Mouse (Mus musculus): ENCODE measurements around the gene Btaf1.

The Btaf1 gene

DNA sequence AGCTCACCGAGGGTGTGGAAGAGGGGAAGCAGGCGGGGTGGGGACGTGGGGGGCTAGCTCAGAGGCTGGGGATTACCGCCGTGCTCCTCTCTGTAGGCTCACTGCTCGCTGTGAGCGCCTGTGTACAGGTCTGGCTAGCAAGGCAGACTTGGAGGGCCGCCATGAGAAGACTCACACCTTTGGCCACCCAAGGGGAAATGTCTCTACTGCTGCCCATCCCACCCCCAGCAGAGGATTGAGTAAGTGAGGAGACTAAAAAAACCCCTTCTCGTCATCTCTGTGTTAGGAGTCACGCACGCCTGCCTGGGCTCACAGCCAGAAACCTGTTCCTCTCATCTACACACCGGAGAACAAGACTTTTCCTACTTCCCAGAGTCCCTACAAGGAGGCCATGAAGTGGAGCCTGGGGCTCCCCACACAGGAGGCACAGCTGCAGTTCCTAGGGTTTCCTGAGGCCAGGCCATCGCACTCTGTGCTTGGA is 100.0 kb downstream of the Btaf1 start:
- DNase-seq: no peak

DNA sequence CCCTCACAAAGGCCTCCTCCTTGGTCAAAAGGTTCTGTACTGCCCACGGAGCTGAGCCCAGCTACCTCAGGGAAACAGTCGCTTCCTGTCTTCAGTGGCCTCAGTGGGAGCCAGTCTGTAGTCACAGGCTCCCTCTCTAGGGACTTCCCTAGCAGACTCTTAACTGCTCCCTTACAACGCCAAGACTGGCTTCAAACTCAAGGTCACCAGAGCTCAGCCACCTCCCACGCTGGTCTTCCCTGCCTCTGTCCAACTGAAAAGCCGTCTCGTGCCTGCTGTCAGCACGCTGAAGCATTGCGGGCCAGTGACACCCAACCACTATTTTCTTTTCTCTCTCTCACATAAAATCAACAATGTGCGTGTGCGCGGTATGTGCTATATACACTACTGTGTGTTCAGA is 100.5 kb downstream of the Btaf1 start:
- DNase-seq: no peak

DNA sequence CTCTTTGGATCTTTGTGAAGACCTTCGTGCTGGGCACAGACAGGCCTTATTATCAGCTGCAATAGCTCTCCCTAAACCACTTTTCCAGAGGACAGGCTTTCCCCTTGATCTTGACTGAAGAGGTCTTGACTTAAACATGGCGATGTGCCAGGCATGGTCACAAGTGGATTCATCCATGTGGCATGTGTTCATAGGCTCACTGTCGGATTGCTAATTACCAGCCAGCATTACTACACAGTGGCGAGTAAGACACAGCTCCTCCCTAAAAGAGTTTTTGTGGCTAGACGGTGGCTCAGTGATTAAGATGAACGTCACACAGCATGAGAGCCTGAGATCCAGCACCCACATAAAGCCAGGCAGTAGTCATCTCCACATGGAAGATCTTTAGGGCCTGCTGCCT is 103.9 kb downstream of the Btaf1 start:
- DNase-seq: no peak

DNA sequence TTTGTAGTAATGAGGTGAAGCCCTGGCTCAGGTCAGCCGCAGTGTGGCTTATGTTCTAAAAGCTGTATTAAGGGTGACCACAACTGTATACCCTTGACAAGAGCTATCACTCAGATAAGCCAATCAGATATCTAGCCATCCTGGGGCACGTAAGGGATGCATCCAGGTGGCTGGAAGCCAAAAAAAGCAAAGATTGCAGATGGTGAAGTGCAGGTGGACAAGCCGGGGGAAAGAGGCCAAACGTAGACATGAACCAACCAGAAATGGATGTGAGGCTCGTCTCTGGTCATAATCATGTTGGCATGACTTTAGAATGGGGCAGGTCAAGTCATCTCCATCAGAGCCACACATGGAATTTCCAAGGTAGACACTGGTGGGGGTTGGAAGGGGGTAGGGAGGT is 105.6 kb downstream of the Btaf1 start:
- no peak for DNase-seq

DNA sequence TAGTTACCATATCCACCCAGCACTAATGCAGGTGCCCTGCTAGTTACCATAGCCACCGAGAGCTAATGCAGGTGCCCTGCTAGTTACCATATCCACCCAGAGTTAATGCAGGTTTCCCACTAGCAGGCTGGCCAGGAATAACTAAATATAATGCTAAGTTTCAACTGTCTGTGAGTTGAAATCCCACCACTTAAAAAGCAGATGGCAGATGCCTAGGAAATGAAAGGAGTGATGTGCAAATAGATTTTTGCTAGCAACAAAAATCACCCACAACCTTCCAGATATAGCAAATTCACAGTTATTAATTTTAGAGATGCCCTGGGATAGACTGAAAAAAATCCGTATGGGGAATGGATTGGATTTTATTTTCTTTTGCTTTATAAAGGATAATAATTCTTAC is 106.5 kb downstream of the Btaf1 start:
- DNase-seq: no peak

DNA sequence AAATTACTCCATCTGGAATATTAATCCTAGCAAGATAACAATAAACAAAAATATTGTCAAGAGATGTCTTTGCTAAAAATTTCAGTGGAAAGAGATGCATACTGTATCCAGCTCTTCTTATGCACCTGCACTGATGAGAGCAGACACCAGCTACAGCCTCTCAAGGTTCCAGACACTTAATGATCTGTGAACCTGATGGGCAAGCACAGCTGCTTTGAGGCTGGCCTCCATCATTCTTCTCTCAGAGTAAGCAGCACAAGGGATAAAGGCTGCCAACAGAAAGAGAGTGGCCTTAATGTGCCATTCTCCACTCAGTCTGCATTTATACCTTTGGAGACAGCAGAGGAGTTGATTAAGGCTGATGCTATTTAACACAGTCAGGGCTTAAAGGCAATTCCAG is 115.0 kb downstream of the Btaf1 start:
- no peak for DNase-seq

DNA sequence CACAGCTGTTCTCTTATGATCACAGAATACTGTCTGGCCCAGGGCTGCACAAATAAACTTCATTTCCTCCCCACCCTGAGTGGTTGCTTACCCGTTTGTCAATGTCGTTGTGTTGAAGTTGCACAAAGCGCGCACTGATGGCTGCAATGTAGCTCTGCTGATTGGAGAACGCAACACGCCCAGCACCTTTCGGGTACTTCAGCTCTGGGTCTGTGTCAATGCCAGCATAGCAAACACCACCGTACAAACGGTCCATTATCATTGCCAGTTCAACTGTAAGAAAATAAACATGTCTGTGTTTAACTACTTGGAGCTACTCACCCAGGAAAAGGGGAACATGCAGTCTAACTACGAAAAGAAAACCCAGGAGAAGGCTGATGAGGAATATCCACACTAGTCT is 118.6 kb downstream of the Btaf1 start:
- DNase-seq: no peak

DNA sequence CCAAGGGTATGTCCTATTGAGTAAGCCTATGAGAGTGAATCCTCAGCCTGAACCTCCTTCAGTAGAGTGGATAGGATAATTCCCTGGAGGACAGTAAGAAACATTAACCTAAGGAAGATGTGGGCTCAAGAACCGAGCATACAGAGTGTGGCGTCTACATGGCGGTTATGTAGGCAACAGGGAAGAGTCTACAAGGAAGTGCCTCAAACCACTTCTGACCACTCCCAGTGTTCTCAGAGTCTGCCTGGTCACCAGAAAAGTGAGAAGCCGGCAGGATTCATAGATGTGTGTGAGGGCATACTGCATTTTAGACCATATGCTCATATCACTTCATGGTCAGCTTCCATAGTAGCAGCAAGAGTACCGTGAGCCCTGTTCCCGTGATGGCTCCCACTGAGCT is 122.6 kb downstream of the Btaf1 start:
- DNase-seq: no peak

DNA sequence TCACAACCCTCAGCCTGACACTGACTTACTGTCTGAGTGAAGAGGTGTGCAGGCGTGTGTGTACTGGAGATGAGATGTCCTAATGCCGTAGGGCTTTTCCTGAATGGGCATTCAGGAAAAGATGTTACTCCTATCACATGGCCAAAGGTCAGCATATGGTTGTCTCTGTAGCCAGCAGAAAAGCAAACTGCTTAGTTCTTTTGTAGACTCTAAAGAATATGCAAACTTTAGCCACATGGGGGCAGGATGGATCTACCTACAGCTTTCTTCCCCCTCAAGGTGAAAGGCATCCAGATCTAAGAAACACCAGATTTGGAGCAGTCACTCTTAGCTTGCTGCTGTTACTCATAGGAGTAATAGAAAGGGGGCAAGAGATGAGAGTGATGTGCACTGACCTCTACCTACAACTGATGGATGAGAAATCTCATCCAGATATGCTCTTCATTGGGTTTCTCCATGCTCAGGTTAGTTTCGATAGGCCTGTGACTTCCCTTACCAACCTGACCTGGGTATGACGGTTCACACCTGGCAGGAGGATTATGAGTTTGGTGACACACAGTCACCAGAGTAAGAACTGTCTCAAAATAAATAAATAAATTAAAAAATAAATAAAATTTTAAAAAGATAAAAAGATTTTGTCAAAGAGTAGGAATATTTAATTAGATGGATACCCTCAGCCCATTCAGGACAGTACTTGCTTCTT is 124.9 kb downstream of the Btaf1 start:
- DNase-seq: peak; percentile 77

DNA sequence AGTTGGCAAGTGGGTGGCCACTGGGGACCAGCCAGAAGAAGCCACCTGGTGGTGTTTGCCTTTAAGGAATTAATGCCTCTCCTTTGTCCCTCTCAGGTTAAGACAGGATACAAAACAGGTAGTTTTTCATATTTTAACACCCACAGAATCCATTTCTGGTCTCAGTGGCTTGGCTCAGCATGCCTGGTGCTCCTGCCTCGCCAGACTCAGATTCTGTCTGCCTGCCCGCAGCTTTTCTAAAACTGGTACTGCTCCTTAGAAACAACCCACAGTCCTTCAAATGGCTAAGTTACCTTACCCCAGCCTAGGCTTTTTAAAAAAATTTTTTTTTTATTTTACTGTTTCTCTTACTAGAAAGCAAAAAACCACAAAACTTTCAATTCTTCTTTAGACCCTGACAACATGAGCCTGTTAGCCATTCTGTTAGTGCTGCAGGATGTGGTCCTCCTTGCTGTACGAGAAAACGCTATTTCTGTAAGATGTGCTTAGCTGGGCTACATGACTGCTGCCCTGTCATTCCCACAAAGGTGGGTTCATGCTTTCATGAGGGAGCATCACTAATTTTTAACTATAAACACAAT is 130.2 kb downstream of the Btaf1 start:
- no peak for DNase-seq

DNA sequence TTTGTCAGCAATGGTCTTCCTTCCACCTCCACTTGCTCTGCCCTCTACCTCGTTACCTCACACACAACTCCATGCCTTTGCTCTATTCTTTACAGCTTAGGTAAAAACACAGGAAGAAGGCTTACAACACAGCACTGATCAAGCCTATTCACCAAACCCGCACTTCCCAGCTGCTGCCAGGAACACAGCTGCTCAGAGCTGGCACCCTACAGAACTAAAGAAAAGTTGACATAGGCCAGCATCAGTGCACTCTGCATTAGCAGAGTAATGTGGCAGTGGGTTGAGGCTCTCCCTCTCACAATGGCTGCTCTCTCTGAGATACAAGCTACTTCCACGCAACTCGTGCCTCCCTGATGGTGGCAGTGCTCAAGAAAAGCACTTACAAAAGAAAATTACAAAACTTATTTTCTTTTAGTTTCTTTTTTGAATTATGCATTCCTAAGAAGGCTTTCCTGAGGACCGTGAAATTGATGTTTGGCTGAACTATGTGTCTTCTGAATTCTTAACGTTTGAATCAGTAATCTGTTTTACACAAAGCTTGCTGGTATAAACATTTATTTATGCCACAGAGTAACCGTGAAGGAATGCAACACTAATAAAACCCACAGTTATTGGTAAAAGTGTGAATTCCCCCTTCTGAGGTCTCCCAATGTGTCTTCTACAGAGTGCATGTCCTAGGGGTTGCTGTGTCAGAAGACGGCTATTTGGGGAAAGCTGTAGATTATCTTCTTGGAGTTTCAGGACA is 131.5 kb downstream of the Btaf1 start:
- DNase-seq: no peak

DNA sequence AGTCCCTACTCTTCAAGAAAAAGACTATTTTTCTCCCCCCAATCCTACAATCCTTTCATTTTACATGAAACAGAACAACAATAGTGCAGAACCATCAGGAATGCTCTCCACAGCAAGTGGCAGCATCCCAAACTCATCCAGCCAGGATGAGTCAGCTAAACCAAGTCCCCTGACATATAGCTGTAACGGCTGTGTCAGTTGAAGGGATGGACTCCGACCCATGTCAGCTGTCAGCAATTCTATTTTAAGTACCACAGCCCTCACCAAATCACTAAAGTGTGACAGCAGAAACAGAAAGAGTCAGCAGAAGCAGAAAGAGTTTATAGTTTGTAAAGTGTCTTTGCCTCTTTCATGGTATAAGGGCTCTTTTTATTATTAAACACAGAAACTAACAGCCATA is 133.7 kb downstream of the Btaf1 start:
- DNase-seq: no peak

DNA sequence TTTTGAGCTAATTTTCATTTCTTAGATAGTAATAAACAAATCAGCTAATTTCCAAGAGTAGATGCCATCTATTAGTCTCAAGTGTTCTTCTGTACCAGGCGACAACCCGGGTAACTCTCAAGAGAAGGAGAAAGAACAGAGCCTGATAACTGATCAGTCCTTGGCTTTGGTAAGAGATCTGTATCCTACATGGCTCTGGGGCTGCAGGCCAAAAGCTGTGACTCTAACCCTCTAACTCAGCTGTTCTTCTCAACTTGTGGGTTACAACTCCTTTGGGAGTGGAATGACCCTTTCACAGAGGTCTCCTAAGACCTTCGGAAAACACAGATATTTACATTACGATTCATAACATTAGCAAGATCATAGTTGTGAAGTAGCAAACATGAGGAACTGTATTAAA is 134.2 kb downstream of the Btaf1 start:
- no peak for DNase-seq
